Mouse (Mus musculus): ENCODE data around the gene Cdk8.

GRCm38 (mm10) chr5:146193360-146193759 is 37.7 kb upstream of the Cdk8 start:
- no peak for TF ChIP-seq CTCF (conservative IDR thresholded peaks at IDR 0.05; ENCODE audit: low read length)
- no peak for TF ChIP-seq NANOG (IDR thresholded peaks at IDR 0.05; ENCODE audit: borderline replicate concordance, low read length)
